Mouse (Mus musculus) liver, embryonic 16.5 days (tissue): ENCODE data around the gene Tmem140. TPM values are rescaled to one million over a fixed set of nuclear protein-coding genes. Genes with fewer than 3 reads are reported as not detected.

Experiments
- ATAC-seq: fragments of 200-750 bp; cut with Nextera tagmentation; 2 replicates; pipeline ENCODE4 v1.8.0; 2017; ENCODE audit warnings: low read depth, mild to moderate bottlenecking, moderate number of reproducible peaks, moderate library complexity
- H3K27ac ChIP-seq: fragments of 300-500 bp; sonication (generic); 2 replicates; pipeline ENCODE4 v1.5.1; 2014; ENCODE audit warnings: mild to moderate bottlenecking, low read length
- H3K27me3 ChIP-seq: fragments of 300-500 bp; sonication (generic); 2 replicates; pipeline ENCODE4 v1.6.1; 2014; ENCODE audit warnings: low read depth, low read length, mixed read lengths; ENCODE audit not compliant: control insufficient read depth, insufficient read depth
- H3K36me3 ChIP-seq: fragments of 300-500 bp; sonication (generic); 2 replicates; pipeline ENCODE4 v1.6.1; 2014; ENCODE audit warnings: mild to moderate bottlenecking; ENCODE audit not compliant: control insufficient read depth, insufficient read depth
- H3K4me1 ChIP-seq: fragments of 300-500 bp; sonication (generic); 2 replicates; pipeline ENCODE4 v1.6.1; 2014; ENCODE audit warnings: low read depth, low read length, mixed read lengths; ENCODE audit not compliant: control insufficient read depth
- H3K4me2 ChIP-seq: fragments of 300-500 bp; sonication (generic); 2 replicates; pipeline ENCODE4 v1.6.1; 2014; ENCODE audit warnings: low read depth, low read length, mixed read lengths
- H3K4me3 ChIP-seq: fragments of 300-500 bp; sonication (generic); 2 replicates; pipeline ENCODE4 v1.5.1; 2014; ENCODE audit warnings: low read depth, mild to moderate bottlenecking, low read length
- H3K9ac ChIP-seq: fragments of 300-500 bp; sonication (generic); 2 replicates; pipeline ENCODE4 v1.6.1; 2014; ENCODE audit warnings: low read depth, low read length
- H3K9me3 ChIP-seq: fragments of 300-500 bp; sonication (generic); replicated peaks from 2 replicates; pipeline ENCODE4 v1.6.1; 2016; ENCODE audit warnings: low read length; ENCODE audit not compliant: control insufficient read depth
- WGBS: fragments of 180-500 bp; shearing (Covaris S2); extraction: QIAGEN DNeasy Blood & Tissue Kit; methylation state at CpG from one replicate; pipeline ENCODE4 v1.1.7; 2014; ENCODE audit not compliant: insufficient replicate concordance; 5-methylcytosine and 5-hydroxymethylcytosine counted together
- polyA plus RNA-seq: library from polyadenylated mRNA; unstranded; fragments of >200 nt; fragmentation: Nextera tagmentation; extraction: Ambion mirVana; gene quantifications from 2 replicates; pipeline ENCODE4 v1.2.1, GENCODE M21; 2015

The Tmem140 gene
- polyA plus RNA-seq, result 8.8 and 10.0 TPM in 2 replicates

DNA sequence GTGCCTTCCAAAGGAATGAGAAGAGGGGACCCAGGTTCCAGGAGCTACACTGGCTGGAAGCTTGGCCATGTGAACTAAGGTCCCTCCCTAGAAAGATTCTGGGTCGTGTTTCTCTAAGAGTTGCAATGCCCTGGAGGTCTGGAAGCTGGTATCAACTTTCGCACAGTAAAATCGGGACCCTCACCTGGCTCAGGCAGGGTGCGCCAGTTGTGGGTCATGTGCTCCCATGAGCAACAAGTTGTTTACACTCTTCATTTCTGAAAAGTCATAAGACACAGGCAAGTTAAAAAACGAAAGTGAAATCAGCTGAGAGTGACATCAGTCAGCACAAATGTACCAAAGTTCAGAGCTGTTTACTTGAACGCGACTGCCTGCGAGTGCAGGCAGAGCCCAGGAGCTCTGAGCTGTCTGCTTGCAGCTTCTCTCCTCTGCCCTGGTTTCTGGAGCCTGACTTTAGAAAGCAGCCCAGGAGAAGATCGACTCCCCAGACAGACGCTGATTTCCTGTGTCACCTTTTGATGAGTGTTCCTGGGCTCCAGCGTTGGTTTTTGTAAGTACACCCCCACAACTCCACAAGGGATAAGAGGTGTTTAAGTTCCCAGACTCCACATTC, at the start of gene Tmem140:
Gene Tmem140 (plus strand): TSS at position 356 of the 613 bp plus-strand sequence.
- H3K4me3 ChIP-seq, result peak within 1 kb of the TSS; percentile 54
- no peaks in the 10 kb centered on the region for H3K9me3 ChIP-seq
- peaks cover 23% of the 10 kb centered on the region for H3K4me1 ChIP-seq
- H3K36me3 ChIP-seq, result no peaks in the 10 kb centered on the region
- peak within 1 kb of the TSS; percentile 50 for H3K9ac ChIP-seq
- peak; percentile 52 for ATAC-seq
- peak within 1 kb of the TSS; percentile 71 for H3K27ac ChIP-seq
- 15% methylated on average over 11 of the region's 11 CpGs for WGBS
- H3K27me3 ChIP-seq, result no peaks in the 10 kb centered on the region
- peak within 1 kb of the TSS; percentile 55 for H3K4me2 ChIP-seq

DNA sequence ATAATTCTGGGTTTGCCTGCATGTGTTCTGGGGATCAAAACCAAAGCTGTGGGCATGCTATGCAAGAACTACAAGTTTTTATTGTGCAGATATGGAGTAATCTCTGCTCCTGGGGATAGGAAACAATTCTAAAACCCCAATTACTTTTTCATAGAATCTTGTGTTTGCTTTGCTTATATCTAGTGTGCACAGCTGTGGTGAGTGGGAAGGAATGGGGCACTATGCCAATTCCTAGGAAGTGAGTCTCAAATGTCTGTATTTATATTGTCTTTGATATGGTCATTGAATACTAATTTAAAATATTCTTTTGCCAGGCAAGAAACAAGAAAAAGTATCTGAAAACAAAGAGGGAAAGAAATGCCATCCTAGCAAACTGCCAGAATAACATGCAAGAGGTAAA, 38.5 kb upstream of the Tmem140 start:
- no peak for ATAC-seq
- no peaks in the 10 kb centered on the region for H3K9me3 ChIP-seq
- H3K4me1 ChIP-seq, result no peaks in the 10 kb centered on the region
- no peak overlapping the region for H3K4me2 ChIP-seq
- H3K36me3 ChIP-seq, result no peaks in the 10 kb centered on the region
- H3K9ac ChIP-seq, result no peak overlapping the region
- H3K27me3 ChIP-seq, result no peaks in the 10 kb centered on the region
- H3K4me3 ChIP-seq, result no peak overlapping the region
- H3K27ac ChIP-seq, result no peak overlapping the region

DNA sequence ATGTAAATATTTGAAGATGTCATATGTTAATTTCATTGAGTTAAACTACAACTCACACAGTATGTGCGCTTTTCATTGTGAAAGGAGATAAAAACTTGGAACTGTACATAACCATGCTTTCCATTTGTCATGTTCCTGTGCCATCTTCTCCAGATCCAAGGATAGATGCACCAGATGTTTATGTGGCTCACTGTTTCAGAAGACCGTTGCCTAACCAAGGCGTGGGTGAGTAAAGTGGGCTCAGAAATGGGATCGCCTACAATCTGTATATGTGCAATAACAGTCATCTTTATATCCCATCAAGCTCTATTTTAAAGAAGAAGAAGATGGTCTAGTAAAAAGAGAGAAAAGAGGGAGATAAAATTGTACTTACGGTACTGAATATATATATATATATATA, 30.6 kb upstream of the Tmem140 start:
- no peak for ATAC-seq
- H3K9ac ChIP-seq, result no peak overlapping the region
- no peak overlapping the region for H3K27ac ChIP-seq
- no peaks in the 10 kb centered on the region for H3K4me1 ChIP-seq
- H3K36me3 ChIP-seq, result no peaks in the 10 kb centered on the region
- no peaks in the 10 kb centered on the region for H3K9me3 ChIP-seq
- H3K4me3 ChIP-seq, result no peak overlapping the region
- 81% methylated on average over 5 of the region's 5 CpGs for WGBS
- no peaks in the 10 kb centered on the region for H3K27me3 ChIP-seq
- no peak overlapping the region for H3K4me2 ChIP-seq

DNA sequence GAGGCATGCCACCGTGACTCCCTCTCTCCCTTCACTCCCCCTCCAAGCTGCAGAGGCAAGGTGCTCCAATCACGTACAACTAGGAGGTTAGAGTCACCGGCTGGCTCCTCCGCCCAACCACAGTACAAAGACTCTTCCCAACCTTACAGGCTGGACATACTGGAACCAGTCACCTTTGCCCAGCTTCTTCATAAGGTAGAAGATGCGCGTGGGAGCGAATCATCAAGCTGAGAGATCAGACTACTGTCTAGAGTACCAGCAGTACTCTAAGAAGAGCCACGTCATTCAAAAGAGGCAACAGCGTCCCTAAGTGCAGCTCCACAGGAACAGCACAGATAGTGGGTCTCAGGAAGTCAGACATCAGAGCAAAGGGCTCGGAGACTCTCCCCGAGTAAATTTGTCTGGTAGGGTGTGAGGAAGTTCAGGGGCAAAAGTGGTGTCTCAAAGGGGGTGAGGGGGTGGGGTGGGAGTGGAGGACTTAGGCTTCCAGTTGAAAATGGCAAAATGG, 1.3 kb upstream of the Tmem140 start:
- H3K27ac ChIP-seq, result no peak overlapping the region
- no peak overlapping the region for H3K4me2 ChIP-seq
- WGBS, result 59% methylated on average over 11 of the region's 11 CpGs
- no peak overlapping the region for H3K4me3 ChIP-seq
- no peak for ATAC-seq
- H3K9ac ChIP-seq, result no peak overlapping the region
- H3K36me3 ChIP-seq, result no peaks in the 10 kb centered on the region
- no peaks in the 10 kb centered on the region for H3K9me3 ChIP-seq
- peaks cover 14% of the 10 kb centered on the region for H3K4me1 ChIP-seq
- H3K27me3 ChIP-seq, result no peaks in the 10 kb centered on the region

- Histone ChIP-seq H3K4me2 (peak overlapping the region; percentile 55), H3K27me3 (no peaks in the 10 kb centered on the region), H3K9me3 (no peaks in the 10 kb centered on the region), H3K4me1 (peaks cover 19% of the 10 kb centered on the region), H3K9ac (peak overlapping the region; percentile 50; the same call in 1 of the 2 replicates), H3K36me3 (no peaks in the 10 kb centered on the region), H3K4me3 (peak overlapping the region; percentile 54), H3K27ac (peak overlapping the region; percentile 71)
- no peak for ATAC-seq
- 66% methylated on average over 6 of the region's 6 CpGs for WGBS
These were observed 565 bp upstream of the Tmem140 start for GRCm38 (mm10) chr6:34862381-34862780.

- peak overlapping the region; percentile 7; the same call in 1 of the 2 replicates for H3K27ac ChIP-seq
- WGBS, result 46% methylated on average over 9 of the region's 9 CpGs
These were observed 1.0 kb downstream of the Tmem140 start for GRCm38 (mm10) chr6:34863786-34864514.

GRCm38 (mm10) chr6:34865213-34865612, 2.3 kb downstream of the Tmem140 start:
- Histone ChIP-seq H3K9ac (no peak overlapping the region), H3K9me3 (no peaks in the 10 kb centered on the region), H3K27me3 (no peaks in the 10 kb centered on the region), H3K4me3 (no peak overlapping the region), H3K27ac (peak overlapping the region; percentile 60), H3K4me2 (peak overlapping the region; percentile 26; the same call in 1 of the 2 replicates), H3K36me3 (no peaks in the 10 kb centered on the region), H3K4me1 (peaks cover 45% of the 10 kb centered on the region)
- 63% methylated on average over 5 of the region's 5 CpGs for WGBS
- no peak for ATAC-seq

More at GRCm38 (mm10) chr6:34863786-34864514, 1.0 kb downstream of the Tmem140 start:
- Histone ChIP-seq H3K9me3 (no peaks in the 10 kb centered on the region), H3K9ac (no peak overlapping the region; the same call in 1 of the 2 replicates), H3K4me1 (peaks cover 32% of the 10 kb centered on the region), H3K4me3 (peak overlapping the region; percentile 4; the same call in 1 of the 2 replicates), H3K27me3 (no peaks in the 10 kb centered on the region), H3K36me3 (no peaks in the 10 kb centered on the region), H3K4me2 (peak overlapping the region; percentile 55)
- no peak for ATAC-seq

GRCm38 (mm10) chr6:34865711-34866593, 3.0 kb downstream of the Tmem140 start:
- 25% methylated on average over 7 of the region's 7 CpGs for WGBS
- peaks cover 48% of the 10 kb centered on the region for H3K4me1 ChIP-seq
- H3K9ac ChIP-seq, result 0 out of 2 replicates have a peak overlapping the region, but pooled peaks have one; percentile 9
- H3K27ac ChIP-seq, result peak overlapping the region; percentile 60
- no peaks in the 10 kb centered on the region for H3K36me3 ChIP-seq
- no peaks in the 10 kb centered on the region for H3K9me3 ChIP-seq
- no peaks in the 10 kb centered on the region for H3K27me3 ChIP-seq
- H3K4me3 ChIP-seq, result no peak overlapping the region
- ATAC-seq, result peak; percentile 77
- H3K4me2 ChIP-seq, result peak overlapping the region; percentile 10; the same call in 1 of the 2 replicates
